Mouse (Mus musculus): ENCODE measurements around the gene Tnk2.
A peak's percentile ranks its signal among the peaks of the same experiment; 100 is the strongest.

Tnk2 gene

DNA sequence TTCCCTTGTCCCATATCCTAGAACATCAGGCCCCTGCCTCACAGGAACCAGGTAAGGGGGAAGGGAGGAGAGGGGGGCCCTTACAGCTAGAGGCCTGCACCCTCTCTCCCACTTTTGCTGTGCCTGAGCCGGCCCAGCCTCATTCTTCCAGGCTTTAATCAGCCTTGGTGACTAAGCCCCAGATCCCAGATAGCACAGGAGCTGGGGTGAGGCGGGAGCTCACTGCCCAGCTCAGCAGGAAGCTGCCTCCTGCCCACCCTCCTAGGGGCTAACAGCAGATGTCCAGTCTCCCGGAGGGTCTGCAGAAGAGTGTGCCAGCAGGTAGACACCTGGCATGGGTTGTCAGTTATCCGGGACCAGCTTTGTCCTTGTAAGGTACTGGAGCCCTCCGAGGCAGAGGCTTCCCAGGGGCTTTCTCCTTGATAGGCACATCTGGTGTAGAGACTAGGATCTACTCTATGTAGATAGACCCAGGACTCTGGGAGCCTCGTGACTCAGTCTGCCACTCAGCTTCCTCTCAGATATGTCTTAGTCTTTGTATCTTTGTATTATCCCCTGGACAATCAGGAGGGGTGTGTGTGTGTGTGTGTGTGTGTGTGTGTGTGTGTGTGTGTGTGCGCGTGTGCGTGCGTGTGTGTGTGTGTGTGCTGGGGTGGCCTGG is 33.5 kb downstream of the Tnk2 start:
- no peak for DNase-seq (ENCODE audit: extremely low read depth, insufficient read length, low spot score)

DNA sequence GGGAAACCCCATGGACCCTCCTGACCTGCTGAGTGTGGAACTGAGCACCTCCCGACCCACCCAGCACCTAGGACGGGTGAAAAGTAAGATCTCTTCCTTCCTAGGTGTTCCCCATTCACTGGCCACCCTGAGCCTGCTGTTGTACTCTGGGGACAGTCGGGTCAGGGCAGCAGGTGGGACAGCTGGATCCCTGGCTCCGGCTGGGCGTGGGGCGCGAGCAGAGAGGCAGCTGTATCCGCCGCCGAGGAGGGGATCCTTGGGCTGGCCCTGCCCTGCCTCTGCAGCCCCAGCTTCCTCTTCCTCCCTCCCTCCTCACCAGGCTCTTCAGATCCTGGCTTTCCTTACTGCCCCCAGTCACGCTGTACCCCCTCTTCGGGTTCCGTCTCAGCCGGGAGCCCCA is 34.2 kb downstream of the Tnk2 start:
- DNase-seq (ENCODE audit: extremely low read depth, insufficient read length, low spot score), result no peak

DNA sequence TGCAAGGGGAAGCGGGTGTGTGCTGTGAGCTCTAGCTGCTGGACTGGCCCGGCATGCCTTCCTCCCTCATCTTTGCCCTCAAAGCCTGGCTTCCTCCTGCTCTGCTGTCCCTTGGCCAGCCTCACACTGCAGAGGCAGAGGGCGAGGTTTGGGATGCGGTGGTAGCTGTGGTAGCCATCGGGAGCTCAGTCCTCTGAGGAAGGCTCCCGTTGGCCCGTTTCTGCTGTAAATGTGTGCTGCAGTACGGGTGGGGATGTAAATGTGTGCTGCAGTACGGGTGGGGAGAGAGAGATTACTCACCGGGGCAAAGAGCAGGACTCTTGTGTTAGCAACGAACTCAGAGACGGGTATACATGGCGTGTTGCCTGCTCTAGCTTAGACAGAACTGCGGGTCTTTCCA is 35.1 kb downstream of the Tnk2 start:
- DNase-seq (ENCODE audit: extremely low read depth, insufficient read length, low spot score), result no peak

DNA sequence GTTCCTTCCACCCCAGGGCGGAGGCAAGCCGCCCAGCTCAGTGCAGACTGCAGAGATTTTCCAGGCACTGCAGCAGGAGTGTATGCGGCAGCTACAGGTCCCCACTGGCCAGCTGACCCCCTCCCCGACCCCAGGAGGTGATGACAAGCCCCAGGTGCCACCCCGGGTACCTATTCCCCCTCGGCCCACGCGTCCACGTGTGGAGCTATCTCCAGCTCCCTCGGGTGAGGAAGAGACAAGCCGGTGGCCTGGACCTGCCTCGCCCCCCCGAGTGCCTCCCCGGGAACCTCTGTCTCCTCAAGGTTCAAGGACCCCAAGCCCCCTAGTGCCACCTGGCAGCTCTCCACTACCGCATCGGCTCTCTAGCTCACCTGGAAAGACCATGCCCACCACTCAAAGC is 36.3 kb downstream of the Tnk2 start:
- DNase-seq (ENCODE audit: extremely low read depth, insufficient read length, low spot score), result no peak

DNA sequence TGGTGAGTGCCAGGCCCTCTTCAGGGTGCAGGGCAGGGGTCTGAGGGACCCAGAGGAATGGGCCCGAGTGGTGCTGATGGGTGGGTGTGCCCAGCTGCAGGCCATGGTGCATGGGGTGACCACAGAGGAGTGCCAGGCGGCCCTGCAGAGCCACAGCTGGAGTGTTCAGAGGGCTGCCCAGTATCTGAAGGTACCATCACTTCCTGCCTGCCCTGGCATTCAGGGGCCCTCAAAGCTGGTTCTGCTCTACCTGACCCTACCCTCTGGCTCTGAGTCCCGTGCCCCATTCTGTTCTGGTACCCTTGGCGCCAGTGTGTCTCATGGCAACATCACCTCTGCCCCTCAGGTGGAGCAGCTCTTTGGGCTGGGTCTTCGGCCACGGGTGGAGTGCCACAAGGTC is 37.1 kb downstream of the Tnk2 start:
- DNase-seq (ENCODE audit: extremely low read depth, insufficient read length, low spot score), result no peak

DNA sequence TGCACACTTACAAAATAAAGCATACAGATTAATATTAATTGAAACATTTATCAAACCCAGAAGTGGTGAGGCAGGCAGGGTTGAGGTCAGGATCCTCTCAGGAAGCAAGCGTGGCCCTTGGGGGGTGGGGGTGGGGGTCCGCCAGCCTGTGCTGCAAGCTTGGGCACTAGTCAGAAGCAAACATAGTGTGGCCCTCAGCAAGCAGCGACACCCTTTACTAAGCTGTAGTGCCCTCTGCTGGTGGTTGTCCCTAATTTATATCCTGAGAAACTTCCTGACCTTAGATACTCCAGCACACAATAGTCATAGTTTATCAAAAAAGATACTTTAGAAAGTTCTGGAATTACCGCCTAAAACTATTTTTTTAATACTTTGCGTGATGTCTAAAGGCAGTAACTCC is 38.5 kb downstream of the Tnk2 start:
- DNase-seq (ENCODE audit: extremely low read depth, insufficient read length, low spot score), result peak; percentile 58

DNA sequence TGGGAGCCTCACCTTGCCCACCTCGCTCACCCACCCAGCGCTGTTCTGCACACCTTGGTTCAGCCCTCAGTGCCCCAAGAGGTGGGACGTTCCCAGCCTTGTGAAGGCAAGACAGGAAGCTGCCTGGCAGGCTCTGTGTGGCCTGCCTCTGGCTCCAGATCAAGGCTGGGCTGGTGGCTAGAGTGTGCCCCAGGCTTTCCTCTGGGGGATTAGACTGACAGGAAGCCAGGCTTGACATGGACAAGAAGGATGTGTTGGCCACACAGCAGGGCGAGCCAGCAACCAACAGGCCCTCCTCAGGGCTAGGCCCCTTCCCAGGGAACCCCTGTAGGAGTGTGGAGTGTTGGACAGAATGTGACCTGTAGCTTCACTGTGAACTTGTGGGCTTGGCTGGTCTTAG is 39.2 kb downstream of the Tnk2 start:
- DNase-seq (ENCODE audit: extremely low read depth, insufficient read length, low spot score), result peak; percentile 64

DNA sequence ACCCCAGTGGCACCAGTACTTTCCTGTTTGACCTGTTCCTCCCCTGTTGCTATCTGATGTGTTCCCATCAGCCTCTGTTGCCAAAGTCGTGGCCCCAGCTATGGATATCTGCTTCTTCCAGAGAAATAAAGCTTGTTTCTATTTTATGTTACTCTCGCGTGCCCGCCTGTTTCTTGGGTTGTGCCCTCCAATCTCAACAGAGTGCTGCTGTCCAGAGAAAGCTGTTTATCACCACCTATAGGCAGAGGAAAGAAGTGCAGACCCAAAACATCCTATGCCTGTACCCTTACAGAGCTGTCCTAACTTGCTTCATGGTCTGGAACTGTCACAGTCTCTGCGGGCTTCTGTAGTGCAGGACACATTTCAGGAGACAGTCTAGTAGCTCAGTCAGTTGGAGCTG is 39.7 kb downstream of the Tnk2 start:
- no peak for DNase-seq (ENCODE audit: extremely low read depth, insufficient read length, low spot score)

DNA sequence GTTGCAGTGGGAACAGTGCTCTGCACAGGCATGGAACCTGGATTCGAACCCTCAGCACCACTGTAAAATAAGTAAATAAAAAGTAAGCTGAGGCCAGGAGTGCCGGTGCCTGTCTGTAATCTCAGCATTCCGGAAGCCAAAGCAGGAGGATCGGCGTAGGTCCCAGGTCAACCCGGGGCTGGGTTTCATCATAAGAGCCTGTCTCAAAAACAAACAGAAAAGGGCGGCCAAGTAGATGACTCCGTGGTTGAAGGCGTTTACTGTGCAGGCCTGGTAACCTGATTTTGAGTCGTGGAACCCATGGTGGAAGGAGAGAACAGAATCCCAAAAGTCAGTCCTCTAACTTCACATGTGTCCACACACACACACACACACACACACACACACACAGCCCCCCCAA is 41.7 kb downstream of the Tnk2 start:
- no peak for DNase-seq (ENCODE audit: extremely low read depth, insufficient read length, low spot score)

DNA sequence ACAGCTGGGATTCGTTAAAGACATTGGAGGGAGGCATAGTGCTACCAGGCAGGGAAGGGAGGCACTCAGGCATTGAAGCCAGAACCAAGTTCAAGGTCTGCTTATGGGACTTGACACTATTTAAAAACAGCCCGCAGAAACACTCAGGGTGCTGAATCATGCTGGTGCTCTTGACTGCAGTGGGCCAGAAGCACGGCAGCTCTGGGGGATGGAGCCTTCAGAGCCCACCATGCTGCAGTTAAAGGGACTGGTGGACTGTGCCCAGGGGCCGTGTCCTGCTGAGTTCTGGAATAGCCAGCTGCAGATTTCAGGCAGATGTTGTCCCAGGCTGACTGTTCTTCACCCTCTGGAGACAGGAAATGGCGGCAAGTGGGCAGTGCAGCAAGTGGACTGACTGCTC is 42.3 kb downstream of the Tnk2 start:
- no peak for DNase-seq (ENCODE audit: extremely low read depth, insufficient read length, low spot score)

DNA sequence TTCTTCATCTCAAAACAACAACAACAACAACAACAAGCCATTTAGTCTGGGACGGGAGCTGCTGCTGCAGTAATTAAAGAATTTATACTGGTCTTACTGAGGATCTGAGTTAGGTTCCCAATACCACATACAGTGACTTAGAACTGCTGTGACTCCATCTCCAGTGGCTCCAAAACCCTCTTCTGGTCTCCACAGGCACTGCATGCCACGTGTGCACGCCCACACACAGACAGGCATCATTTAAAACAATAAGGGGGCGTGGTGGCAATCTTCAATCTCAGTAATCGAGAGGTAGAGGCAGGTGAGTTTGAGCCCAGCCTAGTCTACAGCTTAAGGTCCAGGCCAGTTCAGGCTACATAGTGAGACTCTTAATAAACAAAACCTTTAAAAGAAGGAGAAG is 43.5 kb downstream of the Tnk2 start:
- no peak for DNase-seq (ENCODE audit: extremely low read depth, insufficient read length, low spot score)

DNA sequence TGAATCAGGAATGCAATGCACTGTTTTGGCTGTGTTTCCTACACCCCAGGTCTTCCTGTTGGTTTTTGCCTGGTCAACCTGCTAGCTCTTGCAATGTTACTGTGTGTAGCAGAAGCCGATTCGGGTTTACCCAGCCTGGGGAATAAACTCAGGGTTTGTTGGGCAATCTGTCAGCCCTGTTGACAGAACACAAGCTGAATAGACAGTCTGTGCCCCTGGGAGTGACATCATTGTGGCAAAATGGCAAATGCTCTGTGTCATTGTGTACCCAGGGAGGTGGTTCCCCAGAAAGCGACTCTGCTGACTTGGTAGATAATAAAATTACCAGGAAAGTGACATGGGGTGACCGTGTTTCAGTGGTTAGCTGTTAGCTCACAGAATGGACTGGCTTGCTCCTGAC is 45.1 kb downstream of the Tnk2 start:
- no peak for DNase-seq (ENCODE audit: extremely low read depth, insufficient read length, low spot score)

DNA sequence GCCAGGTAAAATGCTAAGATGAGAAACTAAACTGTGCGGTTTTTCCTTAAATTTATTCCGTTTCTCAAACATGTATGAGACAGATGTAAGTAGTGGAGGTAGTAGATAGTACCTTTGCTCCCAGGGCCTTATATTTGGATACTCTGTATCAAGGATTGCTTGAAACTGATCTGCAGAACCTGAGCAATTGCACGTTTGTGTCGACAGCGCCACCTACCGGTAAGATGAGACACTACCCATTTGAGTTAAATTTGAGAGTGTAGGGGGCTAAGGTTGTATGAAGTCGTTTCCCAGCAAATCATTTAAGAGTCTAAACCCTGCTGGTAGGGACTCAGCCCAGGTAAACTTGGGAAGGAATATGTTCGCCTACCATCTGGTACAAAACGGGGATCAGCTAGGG is 45.8 kb downstream of the Tnk2 start:
- no peak for DNase-seq (ENCODE audit: extremely low read depth, insufficient read length, low spot score)

DNA sequence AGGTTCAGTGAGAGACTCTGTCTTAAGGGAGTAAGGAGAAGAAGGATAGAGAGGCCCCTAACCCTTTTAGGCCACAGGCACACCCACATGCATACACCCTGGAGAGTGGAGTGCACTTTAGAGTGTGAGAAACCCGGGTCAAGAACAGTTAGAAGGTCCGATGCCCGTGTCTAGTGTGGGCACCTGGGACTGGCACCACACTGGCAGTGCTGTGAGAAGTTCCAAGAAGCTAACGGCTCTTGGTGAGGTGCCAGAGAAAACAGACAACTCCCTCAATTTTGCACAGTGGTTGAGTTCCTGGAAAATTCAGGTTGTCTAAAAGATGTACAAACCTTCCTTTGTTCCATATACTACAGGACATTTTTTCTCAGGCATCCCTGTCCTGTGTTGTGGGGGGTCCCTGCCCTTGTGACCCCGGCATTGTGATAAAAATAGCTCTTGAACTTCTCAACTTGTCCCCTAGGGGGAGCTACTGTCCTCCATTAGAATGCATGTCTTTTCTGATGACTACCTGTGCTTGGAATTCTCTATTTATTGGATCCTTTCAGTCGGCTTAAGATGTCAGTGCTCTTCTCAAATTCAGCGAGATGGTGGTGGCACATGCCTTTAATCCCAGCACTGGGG is 53.3 kb downstream of the Tnk2 start:
- peak; percentile 58 for DNase-seq (ENCODE audit: extremely low read depth, insufficient read length, low spot score)

DNA sequence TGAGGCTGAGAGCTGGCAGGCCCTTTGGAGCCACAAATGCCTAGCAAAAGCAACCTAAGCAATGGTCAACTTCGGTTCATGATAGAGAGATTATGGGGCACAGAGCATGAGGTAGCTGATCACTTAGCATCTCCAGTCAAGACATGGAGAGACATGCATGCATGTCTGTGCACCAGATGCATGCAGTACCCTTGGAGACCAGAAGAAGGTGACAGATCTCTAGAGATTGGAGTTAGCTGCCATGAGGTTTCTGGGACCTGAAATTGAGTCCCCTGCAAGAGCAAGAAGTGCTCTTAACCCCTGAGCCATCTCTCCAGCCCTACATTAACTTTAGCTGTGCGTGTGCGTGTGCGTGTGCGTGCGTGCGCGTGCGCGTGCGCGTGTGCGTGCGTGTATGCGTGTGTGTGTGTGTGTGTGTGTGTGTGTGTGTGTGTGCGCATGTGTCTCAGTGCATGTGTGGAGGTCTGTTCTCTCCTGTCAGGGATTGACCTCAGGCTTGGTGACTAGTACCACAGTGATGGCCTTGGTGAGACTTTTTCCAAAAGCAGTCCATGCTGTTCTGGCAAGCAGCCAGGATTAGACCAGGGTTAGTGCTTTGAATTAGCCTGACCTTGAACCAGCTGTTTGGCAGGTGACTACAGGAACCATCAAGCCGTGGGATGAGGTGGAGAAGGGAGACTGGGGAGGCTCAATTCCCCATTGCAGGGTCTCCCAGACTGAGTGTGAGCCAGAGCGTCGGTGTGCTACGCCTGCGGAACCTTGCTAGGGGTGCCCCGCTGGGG is 54.2 kb downstream of the Tnk2 start:
- no peak for DNase-seq (ENCODE audit: extremely low read depth, insufficient read length, low spot score)

DNA sequence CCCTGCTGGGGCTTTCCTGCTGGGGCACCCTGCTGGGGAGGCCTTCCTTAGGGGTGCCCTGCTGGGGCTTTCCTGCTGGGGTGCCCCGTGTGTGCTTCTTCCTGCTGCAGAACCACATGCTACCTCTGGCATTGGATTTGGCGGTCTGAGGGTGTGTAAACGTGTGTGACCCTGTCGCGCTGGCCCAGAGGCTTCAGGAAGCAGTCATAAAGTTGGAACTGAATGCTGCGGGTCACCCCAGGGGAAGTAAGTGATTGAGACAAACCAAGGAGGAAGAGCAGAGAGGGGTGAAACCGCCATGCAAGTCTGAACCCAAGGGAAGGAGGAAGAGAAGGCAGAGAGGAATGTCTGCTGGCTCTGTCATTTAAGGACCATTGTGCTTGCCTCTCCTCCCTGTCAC is 54.9 kb downstream of the Tnk2 start:
- no peak for DNase-seq (ENCODE audit: extremely low read depth, insufficient read length, low spot score)

DNA sequence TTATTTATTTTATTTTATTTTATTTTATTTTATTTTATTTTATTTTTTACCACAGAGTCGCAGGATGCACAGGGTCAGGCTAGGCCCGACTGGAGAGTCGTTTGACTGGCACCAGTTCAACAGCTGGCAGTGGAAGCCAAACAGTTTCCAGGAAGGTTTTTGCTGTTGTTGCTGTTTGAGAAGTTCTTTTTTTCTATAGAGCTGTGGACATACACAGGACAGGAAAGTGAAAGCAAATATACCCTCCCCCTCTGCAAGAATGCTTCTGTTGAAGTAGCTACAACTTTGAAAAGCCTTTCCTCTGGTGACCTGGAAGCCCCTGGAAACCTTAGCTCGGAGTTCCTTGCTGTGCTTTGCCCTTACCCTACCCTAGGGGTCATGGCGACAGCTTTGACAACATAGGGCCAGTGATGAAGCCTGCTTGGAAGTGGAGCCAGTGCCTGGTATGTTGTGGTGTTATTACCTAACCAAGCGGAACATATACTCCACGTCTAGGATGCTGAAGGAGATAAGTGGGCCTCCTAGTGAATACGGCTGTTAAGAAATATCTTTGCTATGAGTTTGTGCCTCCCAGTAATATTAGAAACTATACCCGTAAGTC is 59.7 kb downstream of the Tnk2 start:
- no peak for DNase-seq (ENCODE audit: extremely low read depth, insufficient read length, low spot score)

DNA sequence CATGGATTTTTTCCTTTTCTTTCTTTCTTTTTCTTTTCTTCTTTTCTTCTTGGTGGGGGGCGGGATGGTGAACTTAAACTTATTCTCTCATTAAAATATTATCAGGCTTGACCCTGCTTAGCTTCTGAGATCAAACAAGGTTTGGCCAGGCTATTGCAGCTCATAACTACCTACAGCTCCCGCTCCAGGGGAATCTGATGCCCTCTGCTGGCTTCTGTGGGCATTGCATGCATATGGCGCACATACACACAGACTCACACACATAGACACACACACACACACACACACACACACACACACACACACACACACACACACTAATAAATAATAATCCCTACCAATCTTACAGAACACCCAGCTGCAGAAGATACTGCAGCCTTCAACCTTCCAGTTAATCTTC is 61.9 kb downstream of the Tnk2 start:
- no peak for DNase-seq (ENCODE audit: extremely low read depth, insufficient read length, low spot score)

DNA sequence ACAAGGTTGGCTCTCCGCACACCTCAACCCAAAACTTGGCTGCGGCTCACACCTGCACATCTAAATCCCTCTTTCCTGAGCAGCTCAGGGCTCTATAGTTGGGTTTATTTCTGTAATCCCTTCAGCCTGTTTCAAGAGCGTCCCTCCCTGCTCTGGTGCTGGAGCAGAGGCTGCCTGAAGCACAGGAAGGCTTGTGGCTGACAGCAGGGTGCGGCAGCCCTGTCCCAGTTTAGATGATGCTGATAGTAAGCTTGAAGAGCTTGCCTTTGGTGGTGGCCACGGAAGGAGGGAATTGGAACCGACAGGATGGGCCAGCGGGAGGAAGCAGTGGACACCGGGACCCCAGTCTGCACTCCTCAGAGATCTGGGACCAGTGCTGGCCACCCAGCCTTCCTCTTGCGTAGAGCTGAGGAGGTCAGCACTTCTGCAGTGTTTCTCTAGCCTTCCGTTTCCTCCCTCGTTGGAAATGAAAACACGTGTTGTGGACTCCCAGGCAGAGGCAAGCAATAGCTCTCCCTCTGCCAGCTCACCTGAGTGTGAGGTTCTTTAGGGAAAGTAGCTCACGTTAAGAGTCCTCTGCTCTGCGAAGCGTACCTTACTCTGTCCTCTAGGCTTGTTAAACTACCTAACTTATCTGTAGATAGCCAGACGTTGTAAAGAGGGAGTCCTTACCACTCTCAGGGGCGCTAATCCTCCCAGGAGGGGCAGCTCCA is 63.6 kb downstream of the Tnk2 start:
- DNase-seq (ENCODE audit: extremely low read depth, insufficient read length, low spot score), result no peak

DNA sequence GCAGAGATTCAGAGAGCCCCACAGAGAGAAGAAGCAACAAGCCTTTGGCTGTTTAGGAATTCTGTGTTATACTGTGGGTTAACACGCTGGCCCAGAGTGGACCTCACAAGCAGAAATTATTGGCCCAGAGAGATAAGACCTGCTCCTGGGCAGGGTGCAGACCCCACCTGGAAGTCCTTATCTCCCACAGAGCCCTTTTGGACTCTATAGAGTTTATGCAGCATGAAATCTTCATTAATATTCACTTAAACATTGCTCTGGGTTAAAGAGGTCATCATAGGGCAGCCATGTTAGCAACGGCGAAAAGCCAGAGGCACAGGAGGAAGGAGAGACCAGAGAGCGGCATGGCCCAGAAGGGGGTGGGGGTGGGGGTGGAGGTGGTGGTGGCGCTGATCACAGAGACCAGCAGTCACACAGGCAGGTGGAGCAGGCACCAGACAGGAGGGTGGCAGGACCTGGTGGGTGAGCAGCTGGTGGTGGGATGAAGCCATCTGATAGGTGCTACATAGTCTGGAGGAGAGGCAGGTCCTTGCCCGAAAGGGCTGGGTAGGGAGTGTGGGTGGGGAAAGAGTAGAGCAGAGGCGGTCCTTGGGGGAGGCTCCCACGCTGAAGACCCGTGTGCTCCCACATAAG is 64.3 kb downstream of the Tnk2 start:
- no peak for DNase-seq (ENCODE audit: extremely low read depth, insufficient read length, low spot score)
